Mouse (Mus musculus) midbrain, postnatal 0 days (tissue): ENCODE data around the gene Hk1. TPM values are rescaled to one million over a fixed set of nuclear protein-coding genes. Genes with fewer than 3 reads are reported as not detected.

ENCODE experiments used
- ATAC-seq: fragments of 200-750 bp; cut with Nextera tagmentation; 2 replicates; pipeline ENCODE4 v1.8.0; 2017; ENCODE audit warnings: moderate number of reproducible peaks, mild to moderate bottlenecking, moderate TSS enrichment, moderate library complexity; ENCODE audit not compliant: low FRiP score
- DNase-seq: peaks from one replicate; pipeline ENCODE4 v3.0.0-alpha.2; 2015; ENCODE audit warnings: low spot score
- H3K27ac ChIP-seq: fragments of 300-500 bp; sonication (generic); 2 replicates; pipeline ENCODE4 v1.5.1; 2014; ENCODE audit warnings: low read depth, mild to moderate bottlenecking, low read length, mixed read lengths
- H3K27me3 ChIP-seq: fragments of 300-500 bp; sonication (generic); 2 replicates; pipeline ENCODE4 v1.6.1; 2014; ENCODE audit warnings: low read length, control low read depth, mixed read lengths; ENCODE audit not compliant: insufficient read depth
- H3K36me3 ChIP-seq: fragments of 300-500 bp; sonication (generic); 2 replicates; pipeline ENCODE4 v1.6.1; 2014; ENCODE audit warnings: low read length, control low read depth, mixed read lengths; ENCODE audit not compliant: insufficient read depth
- H3K4me1 ChIP-seq: fragments of 300-500 bp; sonication (generic); 2 replicates; pipeline ENCODE4 v1.6.1; 2014; ENCODE audit warnings: mild to moderate bottlenecking, control low read depth, antibody characterized with exemption, low read length, mixed read lengths; ENCODE audit not compliant: insufficient read depth
- H3K4me2 ChIP-seq: fragments of 300-500 bp; sonication (generic); 2 replicates; pipeline ENCODE4 v1.6.1; 2014; ENCODE audit warnings: low read depth, mild to moderate bottlenecking, low read length, mixed read lengths; ENCODE audit not compliant: poor library complexity, severe bottlenecking
- H3K4me3 ChIP-seq: fragments of 300-500 bp; sonication (generic); 2 replicates; pipeline ENCODE4 v1.5.1; 2014; ENCODE audit warnings: low read depth, mild to moderate bottlenecking, low read length, moderate library complexity
- H3K9ac ChIP-seq: fragments of 300-500 bp; sonication (generic); replicated peaks from 2 replicates; pipeline ENCODE4 v1.6.1; 2014; ENCODE audit warnings: mild to moderate bottlenecking, low read length, moderate library complexity, mixed read lengths; ENCODE audit not compliant: poor library complexity, severe bottlenecking
- H3K9me3 ChIP-seq: fragments of 300-500 bp; sonication (generic); 2 replicates; pipeline ENCODE4 v1.6.1; 2016; ENCODE audit warnings: low read length, control low read depth
- CTCF ChIP-seq: IDR thresholded peaks from 2 replicates; pipeline ENCODE4 v1.5.1; 2016; ENCODE audit warnings: antibody characterized with exemption, mild to moderate bottlenecking
- WGBS: fragments of 180-500 bp; shearing (Covaris S2); extraction: QIAGEN DNeasy Blood & Tissue Kit; methylation state at CpG from one replicate; pipeline ENCODE4 v1.1.7; 2014; 5-methylcytosine and 5-hydroxymethylcytosine counted together
- polyA plus RNA-seq: library from polyadenylated mRNA; unstranded; fragments of >200 nt; fragmentation: Nextera tagmentation; extraction: Ambion mirVana; gene quantifications from 2 replicates; pipeline ENCODE4 v1.2.1, GENCODE M21; 2015
- total RNA-seq: library from RNA; depleted of rRNA; stranded (reverse); fragments of >200 nt; gene quantifications from 2 replicates; pipeline ENCODE4 v1.2.3, GENCODE M21; 2014

The Hk1 gene
- total and polyA plus RNA-seq, 2 experiments from 2014 or later: 103 to 157 TPM

DNA sequence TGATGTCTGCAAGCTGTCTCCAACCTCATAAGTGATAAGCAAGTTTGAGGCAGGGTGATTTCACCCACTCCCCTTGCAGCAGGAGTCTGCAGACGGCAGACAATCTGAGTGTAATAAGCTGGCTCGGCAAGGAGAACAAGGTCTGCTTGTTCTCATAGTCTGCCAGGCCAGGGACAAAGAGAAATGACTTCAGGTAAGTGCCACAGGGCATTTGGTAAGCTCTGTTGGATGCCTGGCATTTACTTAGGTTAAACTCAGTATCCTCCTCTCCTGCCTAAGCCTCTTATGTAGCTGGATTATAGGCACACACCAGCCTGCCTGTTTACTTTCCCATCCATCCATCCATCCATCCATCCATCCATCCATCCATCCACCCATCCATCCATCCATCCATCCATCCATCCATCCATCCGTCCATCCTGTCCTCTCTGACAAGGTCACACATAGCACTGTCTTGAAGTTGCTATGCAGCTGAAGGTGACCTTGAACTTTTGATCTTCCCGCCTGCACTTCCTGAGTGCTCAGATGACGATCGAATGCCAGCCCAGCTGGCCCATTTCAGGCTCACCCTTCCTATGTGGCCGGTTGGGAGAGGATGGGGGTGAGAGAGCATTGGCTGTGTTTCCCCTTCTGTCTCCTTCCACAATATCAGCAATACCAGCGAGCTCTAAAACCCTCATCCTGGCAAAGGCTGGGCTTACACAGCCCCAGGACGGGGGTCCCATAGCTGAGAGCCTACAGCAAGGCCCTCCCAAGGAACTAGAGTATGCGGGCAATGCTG is 69.3 kb downstream of the Hk1 start:
- no peak for ATAC-seq
- WGBS: 81% methylated on average over 10 of the region's 10 CpGs
- TF ChIP-seq CTCF: no peak

DNA sequence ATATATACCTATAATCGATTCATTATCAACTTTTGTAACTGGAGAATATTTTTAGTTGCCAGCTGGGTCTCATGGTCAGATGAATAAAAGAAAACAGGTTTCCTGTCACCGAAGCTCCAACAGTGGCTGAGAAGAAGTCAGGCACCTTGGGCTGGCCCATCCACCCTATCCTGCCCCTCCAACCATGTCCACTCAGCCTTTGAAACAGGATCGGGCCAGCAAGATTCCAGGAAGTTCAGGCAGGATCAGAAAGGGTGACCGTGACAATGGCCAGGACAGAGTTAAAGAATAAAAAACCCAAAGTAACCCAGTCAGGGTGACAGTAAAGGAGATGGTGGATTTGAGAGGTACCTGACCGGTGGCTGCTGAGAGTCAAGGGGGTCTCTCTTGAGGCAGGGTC is 70.1 kb downstream of the Hk1 start:
- Histone ChIP-seq H3K4me3 (no peak overlapping the region), H3K27me3 (no peaks in the 10 kb centered on the region), H3K27ac (no peak overlapping the region), H3K9me3 (no peaks in the 10 kb centered on the region), H3K4me2 (no peak overlapping the region), H3K9ac (no peak overlapping the region), H3K4me1 (no peaks in the 10 kb centered on the region), H3K36me3 (peaks cover 13% of the 10 kb centered on the region)
- DNase-seq (no peak), ATAC-seq (no peak)
- no peak for TF ChIP-seq CTCF
- 83% methylated on average over 5 of the region's 5 CpGs for WGBS

More for the DNA sequence above, 69.3 kb downstream of the Hk1 start:
- Histone ChIP-seq H3K36me3 (peaks cover 18% of the 10 kb centered on the region), H3K4me1 (no peaks in the 10 kb centered on the region), H3K27me3 (no peaks in the 10 kb centered on the region), H3K4me3 (no peak overlapping the region), H3K27ac (no peak overlapping the region), H3K9ac (no peak overlapping the region), H3K4me2 (no peak overlapping the region), H3K9me3 (no peaks in the 10 kb centered on the region)
- no peak for DNase-seq

DNA sequence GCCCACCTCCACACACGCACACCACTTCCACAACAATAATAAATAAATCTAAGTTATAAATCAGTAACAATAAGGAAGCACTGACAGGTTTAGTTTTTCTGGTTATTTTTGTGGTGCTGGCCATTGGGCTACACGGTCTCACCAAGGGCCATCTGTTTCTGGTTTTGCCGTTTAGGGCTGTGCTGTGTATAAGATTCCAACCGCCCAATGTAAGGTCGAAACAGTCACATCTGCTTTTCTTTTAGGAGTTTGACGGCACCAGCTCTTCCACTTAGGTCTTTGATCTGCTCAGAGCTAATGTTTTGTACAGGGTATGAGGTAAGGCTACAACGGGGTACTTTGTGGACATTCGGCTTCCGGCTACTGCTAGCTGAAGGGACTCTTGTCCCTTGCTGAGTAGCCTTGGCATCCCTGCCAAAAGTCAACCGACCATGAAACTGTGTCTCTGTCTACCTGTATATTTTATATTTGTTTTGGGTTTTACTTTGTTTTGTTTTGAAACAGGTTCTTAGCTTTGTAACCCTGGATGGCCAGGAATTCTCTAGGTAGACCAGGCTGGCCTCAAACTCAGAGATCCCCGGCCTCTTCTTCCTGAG is 70.7 kb downstream of the Hk1 start:
- H3K27ac ChIP-seq: no peak overlapping the region
- no peak for TF ChIP-seq CTCF
- H3K4me3 ChIP-seq: no peak overlapping the region
- no peaks in the 10 kb centered on the region for H3K9me3 ChIP-seq
- DNase-seq: no peak
- H3K27me3 ChIP-seq: no peaks in the 10 kb centered on the region
- no peaks in the 10 kb centered on the region for H3K4me1 ChIP-seq
- H3K36me3 ChIP-seq: peaks cover 19% of the 10 kb centered on the region
- no peak for ATAC-seq
- WGBS: 88% methylated on average over 11 of the region's 11 CpGs
- H3K9ac ChIP-seq: no peak overlapping the region
- no peak overlapping the region for H3K4me2 ChIP-seq

DNA sequence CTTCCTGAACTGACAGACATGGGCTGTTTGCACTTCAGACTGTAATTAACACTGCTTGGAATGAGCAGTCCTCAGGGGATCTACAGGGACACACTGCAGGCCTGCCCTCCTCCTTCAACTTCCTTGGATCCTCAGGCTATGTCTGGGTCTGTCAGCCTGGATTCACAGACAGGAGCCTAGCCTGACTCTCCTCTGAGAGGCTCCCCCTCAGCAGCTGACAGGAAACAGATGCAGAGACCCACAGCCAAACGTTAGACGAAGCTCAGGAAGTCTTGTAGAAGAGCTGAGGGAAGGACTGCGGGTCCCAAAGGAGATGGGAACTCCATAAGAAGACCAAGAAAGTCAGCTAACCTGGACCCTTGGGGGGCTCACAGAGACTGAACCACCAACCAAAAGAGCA is 73.2 kb downstream of the Hk1 start:
- H3K27me3 ChIP-seq: no peaks in the 10 kb centered on the region
- no peaks in the 10 kb centered on the region for H3K4me1 ChIP-seq
- no peak for TF ChIP-seq CTCF
- DNase-seq (no peak), ATAC-seq (no peak)
- no peak overlapping the region for H3K27ac ChIP-seq
- no peak overlapping the region for H3K4me2 ChIP-seq
- 68% methylated on average over 3 of the region's 3 CpGs for WGBS
- no peak overlapping the region for H3K4me3 ChIP-seq
- H3K36me3 ChIP-seq: peaks cover 24% of the 10 kb centered on the region
- H3K9me3 ChIP-seq: no peaks in the 10 kb centered on the region
- no peak overlapping the region for H3K9ac ChIP-seq

DNA sequence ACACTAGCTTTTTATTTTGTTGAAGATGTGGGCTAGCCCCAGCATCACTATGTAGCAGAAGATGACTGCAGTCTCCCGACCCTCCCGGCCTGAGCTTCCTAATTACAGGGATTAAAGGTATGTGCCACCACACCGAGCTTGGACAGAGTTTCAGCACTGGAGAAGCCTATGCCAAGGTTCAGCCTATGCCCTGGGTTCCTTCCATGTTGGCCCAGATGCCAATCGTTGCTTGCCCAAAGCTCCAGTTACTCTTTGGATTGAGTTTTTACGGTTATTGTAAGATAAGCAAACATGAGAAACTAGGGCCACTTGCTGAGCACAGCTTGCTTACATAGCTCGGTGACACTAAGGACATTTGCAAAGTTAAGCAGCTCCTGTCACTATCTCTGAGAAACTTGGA is 74.6 kb downstream of the Hk1 start:
- Histone ChIP-seq H3K27me3 (no peaks in the 10 kb centered on the region), H3K4me2 (no peak overlapping the region), H3K27ac (no peak overlapping the region), H3K36me3 (peaks cover 26% of the 10 kb centered on the region), H3K9me3 (no peaks in the 10 kb centered on the region), H3K9ac (no peak overlapping the region), H3K4me1 (no peaks in the 10 kb centered on the region), H3K4me3 (no peak overlapping the region)
- 82% methylated on average over 6 of the region's 6 CpGs for WGBS
- DNase-seq: no peak
- no peak for ATAC-seq
- TF ChIP-seq CTCF: no peak
